Mouse (Mus musculus) lung, postnatal 10 days (tissue): Measurements from ENCODE around the gene Tab1.
A peak's percentile ranks its signal among the peaks of the same experiment; 100 is the strongest.

ENCODE experiments used
- DNase-seq: peaks from one replicate; pipeline ENCODE4 v3.0.0; 2021

The Tab1 gene

DNA sequence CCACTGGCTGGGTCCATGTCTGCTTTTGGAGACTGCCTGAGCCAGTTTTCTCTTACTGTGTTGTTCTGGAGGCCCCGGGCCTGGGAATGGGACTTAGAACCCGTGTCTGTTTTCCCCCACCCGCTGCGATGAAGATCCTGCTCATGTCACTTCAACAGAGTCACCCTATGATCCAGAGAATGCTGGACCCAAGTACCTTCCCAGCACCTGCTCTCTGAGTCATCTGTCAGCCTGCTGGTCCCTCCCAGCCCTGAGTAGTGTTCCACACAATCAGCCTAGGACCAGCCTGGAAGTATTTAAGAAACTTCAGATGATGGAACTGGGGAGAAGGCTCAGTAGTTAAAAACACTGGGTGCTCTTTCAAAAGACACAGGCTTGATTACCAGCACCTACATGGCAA is 30.8 kb downstream of the Tab1 start:
- DNase-seq: no peak

DNA sequence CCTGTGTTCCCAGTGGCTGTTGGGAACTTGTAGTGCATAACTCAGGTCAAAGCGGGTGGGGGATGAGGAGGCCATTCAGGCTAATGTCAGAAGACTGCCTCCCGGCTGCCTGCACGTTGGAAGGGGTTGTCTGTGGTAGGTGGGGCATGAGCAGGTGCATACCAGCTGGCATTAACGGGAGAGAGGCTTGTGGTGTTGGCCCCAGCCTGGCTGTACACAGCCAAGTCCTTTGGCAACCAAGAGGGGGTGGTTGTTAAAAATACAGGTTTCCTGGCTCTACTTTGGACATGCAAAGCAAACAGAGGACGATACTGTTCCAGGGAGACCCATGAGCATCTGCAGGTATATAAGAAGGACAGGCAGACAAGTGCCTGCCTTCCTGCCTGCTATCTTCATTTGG is 32.5 kb downstream of the Tab1 start:
- no peak for DNase-seq

DNA sequence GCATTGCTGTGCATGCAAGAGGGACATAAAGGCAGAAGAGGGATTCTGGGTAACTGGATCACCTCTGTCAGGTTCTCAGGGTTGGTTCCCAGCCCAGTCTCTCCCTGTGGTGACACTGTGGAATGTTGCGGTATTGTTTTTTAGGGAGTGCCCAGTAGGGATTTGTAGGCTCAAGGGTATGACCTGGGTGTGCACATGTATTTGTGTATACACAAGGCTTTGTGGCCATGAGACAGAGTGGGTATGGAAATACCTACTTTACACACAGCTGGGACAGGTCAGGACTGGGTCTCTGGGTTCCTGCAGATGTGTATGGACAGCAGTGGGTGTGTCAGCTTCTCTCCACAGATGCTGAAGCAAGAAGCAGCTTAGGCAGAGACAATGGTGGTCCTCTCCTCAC is 36.6 kb downstream of the Tab1 start:
- no peak for DNase-seq

DNA sequence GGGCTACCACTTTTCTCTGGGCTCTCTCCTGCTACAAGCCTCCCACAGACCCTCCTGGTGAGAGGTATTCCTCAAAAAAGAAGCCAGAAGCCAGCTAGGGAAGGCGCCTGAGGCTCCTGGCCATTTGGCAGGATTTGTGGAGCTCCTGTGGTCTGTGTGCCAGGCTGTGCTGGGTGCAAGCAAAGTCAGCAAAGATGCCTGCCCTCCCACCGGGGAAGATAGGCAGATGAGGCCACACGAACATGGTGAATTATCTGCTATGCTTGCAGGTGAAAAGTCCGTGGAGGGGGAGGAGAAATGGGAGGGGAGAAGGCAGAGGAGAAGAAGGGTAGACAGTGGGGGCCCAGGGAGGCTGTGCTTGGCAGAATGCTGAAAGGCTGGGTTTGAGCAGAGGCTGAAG is 37.4 kb downstream of the Tab1 start:
- DNase-seq: no peak

DNA sequence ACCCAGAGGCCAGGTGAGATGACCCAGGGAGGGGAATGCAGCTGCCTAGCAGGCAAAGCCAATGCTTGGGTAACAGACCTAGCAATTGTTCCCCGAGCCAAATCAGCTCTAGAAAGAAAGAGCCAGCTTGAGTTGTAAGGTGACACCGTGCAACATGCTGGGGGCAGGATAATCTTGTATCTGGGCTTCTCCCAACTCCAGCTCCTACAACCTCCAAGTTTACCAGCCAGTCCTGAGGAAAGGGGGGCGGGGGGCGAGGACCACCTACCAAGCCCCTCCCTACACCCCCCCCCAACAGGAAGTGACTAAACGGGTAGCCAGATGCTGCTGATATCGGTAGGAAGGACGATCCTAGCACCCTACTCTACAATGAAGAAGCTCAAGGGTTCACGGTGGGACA is 38.4 kb downstream of the Tab1 start:
- DNase-seq: no peak

DNA sequence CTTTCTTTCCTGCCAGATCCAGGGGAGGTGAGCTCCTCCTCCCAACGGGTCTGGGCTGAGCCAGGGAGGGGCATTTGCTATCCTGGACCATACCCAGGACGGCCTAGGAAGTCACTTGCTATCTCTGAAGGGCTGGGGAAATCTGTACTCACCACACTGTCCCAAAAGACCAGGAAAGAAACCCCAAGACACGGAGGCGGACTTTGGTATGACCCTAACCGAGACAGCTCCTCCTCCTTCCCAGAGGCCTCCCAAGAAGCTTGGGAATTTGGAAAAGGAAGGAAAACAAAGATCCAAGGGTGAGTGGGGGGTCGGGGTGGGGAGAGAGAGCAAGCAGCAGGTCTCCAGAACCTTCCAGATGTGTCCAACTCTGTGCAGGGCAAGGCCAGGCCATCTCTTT is 38.9 kb downstream of the Tab1 start:
- DNase-seq: no peak

DNA sequence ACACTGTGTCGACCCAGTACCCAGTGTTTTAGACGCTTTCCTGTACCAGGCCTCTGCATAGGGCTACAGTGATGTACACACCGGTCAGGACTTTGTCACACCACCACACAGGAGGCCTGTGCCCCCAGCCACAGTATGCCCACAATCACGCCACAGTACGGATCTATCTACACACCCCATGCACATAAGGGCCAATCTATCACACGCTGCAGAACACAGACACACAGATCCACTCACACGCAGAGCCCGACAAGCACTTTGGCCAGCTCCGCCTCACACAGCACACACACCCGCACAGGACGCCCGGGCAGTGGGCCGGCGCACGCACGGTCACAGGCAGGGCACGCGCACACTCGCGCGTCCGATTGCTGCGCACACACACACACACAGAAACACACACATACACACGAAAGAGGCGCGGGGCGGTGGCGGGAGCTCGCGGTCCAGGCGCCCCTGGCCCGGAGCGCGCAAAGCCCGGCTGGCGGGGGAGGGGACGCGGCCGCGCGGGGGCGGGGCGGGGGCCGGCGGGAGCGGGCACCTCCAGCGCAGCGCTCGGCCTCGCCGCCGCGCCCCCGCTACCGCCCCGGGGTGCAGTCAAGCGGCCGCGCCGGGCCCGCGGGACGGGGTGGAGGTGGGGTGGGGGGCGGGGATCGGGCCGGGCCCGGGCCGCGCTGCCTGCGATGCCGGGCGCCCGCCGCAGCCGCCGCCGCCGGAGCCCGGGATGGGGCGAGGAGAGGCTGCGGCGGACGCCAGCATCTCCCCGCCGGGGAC is 40.3 kb downstream of the Tab1 start, which contains the start of gene Mgat3:
TSS of gene Mgat3 (plus strand) at position 721 of the 771 bp plus-strand sequence.
- DNase-seq: peak; percentile 55

DNA sequence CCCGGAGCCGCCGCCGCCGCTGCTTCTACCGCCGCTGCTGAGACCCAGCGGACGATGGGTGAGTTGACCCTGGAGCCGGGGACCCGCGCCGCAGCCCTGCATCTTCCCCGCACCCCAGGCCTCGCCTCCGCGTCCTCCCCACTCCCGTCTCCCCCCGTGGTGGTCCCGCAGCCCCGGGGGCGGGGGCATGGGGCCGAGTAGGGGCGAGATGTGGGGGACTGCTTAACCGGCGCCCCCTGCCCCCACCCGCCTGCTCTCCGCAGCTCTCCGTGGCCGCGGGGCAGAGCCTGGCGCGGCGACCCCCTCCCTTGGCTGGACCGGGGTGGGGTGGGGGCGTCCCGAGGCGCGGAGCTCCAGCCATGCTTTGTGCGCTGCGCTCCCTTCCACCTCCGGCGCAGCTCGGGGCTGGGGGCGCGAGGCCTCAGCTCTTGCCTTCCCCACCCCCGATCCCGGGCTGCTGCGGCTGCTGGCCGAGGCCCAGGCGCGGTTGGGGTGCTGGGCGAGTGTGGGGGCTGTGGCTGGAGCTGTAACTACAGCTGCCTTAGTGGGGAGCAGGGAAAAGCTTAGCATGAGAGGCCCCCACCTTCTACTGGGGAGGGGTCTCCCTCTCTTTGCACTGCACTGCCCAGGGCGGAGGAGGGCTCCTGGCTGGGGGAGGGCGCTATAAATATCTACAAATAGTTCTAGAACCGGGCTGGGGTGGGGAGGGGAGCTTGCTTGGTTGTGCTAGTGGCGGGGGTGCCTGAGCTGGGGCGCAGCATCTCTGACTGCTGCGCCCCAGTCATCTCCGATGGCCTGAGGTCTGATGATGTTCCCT is 41.1 kb downstream of the Tab1 start:
- DNase-seq: no peak

DNA sequence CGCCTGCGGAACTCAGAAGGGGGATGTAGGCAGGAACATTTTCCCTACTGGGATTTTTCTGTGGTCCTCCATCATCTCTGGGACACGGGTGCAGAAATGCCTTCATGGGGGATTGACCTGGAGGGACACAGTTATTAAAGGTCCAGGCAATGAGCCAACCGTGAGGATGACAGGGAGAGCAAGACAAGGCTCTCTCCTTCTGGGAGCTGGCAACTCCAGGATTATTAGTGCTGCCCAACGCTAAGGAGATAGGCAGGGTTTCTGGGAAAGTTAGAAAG is 41.6 kb downstream of the Tab1 start:
- no peak for DNase-seq

DNA sequence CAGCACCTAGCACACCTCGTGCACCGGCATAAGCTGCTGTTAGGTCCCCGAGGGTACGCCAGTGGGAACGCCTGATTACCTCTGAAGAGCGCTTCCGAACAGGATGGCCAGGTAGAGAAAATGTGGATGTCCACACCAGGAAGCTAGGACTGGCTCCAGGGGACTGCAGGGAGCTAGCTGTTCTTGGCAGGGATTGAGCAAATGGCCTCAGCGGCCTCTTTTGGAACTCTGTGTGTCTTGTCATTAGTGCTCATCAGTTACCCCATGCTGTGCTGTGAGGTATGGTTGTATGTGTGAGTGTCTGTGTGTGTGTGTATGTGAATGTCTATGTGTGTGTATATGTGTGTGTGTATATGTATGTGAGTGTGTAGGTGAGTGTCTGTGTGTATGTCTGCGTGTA is 42.4 kb downstream of the Tab1 start:
- no peak for DNase-seq

DNA sequence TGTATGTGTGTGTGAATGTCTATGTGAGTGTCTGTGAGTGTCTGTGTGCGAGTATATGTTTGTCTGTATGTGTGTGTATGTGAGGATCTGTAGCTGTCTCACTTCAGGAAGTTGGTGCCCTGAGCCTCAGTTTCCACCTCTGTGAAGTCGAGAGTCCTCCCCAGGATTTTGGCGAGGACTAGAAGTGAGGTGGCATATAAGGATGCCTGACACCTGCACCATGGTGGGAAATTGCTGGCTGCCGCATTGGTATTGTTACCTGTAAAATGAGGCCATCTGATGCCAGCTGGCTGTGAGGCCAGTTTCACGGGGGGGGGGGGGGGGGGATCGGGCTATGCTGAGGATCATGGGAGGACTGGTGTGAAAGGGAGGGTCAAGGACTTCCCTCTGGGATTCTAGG is 42.8 kb downstream of the Tab1 start:
- DNase-seq: no peak

DNA sequence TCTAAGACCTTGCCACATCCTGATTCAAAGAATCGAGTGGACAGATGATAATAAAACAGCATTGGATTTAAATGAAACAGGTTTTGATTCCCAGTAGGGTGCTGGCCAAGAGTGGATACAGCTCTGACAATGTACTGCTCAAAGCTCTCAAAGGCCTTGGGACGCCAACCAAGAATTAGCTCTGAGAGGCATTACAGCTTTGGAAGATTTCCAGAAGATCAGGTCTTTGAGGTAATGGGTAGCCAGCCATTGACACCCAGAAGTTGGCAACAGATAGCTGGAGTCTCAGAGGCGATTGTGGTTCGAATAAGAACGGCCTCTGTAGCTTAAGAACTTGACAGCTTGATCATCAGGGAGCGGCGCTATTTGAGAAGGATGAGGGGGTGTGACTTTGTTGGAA is 48.6 kb downstream of the Tab1 start:
- DNase-seq: no peak

DNA sequence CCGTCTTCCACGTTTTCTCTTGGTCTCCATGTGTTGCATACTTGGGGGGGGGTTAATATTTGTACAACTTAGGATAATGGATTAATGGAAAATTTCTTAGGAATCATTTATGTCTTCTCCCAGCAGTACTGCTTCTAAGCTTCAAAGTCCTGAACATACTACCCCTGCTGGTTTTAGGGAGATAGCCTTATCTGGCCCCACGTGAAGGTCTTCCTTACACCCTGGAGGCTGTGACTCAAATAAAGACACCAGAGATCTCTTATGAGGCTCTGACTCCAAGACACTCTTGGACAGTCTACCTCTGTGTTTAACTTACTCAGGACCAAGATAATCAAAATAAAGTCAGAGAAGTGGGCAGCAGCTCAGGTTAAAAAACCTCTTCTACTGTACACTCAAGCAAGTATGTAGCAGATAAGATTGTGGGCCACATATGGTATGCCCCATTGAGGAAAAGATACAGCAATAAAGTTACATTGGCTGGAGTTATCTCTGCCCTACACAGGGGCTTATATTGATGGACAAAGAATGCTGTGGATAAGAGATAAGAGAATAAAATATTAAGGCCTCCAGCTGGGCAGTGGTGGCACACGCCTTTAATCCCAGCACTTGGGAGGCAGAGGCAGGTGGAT is 49.3 kb downstream of the Tab1 start:
- DNase-seq: no peak

DNA sequence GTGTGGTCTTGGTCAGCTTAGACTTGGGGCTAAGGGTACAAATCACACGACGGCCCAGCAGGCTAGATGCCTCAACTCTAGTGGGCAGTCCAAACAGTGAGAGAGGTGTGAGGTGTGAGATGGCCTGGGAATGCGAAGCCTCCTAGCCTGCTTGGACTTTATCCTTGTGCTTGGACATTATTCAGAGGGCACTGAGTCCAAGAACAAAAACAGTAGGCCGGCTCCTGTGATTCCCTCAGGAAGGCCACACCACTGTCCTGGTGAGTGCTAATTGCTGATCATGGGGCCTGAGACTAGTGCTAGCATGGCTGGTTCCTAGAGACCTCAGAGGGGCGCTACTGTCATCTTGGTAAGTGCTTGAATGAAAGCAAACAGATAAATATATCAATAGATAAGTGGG is 56.0 kb downstream of the Tab1 start:
- DNase-seq: no peak

DNA sequence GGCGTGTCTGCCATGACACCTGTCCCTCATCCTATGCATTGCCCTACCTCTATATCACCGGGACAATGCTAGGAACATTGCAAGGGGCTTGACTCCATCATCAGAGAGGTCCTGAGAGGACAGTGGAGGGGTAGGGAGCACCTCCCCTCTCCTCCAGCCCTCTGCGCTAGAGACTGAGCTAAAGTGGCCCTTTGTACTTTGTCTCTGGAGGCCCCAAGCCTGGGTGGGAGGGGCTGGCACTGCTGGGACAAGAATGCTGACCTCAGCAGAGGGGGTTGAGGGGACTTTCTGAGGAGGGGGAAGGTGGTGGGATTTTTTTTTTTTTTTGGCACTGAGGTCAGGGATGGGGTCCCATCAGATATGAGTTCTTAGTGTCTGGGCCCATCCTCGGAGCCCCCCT is 57.1 kb downstream of the Tab1 start:
- DNase-seq: no peak

DNA sequence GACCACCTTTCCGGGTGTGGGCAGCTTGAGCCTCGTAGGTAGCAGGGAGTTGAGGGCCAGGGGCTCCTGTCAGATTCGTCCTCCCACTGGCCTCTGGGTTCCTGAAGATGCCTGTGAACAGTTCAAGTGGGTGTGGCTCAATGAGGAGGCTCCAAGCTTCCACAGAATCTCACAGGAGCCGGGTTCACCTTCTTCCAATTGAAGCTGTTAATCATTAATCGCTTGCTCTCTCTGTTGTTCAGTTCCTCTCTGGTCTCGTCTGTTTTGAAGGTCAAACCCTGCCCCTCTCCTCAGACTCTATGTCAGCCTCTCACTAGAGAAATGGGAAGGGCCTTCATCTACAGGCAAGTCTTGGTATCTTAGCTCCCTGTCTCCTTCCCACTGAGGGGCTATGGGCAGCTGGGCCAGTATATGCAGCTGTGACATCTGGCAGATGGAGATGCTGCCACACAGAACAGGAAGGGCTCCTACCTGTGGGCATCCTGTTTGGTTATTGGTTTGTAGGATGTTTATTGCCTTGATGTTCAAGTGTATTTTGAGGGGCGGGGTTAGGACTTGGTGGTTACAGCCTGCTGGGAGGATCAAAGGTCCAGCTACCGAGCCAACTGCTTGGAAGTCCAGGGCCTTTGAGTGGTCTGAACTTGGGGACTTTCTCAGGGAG is 58.8 kb downstream of the Tab1 start:
- DNase-seq: no peak

DNA sequence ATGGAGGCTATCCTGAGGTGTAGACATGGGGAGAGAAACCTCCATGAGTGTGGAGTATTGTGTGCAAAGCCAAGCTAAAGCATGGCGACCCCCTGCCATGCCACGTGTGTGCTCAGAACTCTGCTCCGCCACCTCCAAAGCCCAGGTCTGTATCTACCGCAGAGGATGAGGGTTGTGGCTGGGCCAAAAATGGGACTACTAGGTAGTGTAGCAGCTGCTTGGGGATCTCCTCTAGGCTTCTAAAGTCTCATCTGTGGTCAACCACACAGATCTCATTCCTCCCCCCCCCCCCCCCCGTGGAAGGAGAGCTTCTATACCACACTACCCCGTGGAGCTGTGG is 59.3 kb downstream of the Tab1 start:
- DNase-seq: no peak

DNA sequence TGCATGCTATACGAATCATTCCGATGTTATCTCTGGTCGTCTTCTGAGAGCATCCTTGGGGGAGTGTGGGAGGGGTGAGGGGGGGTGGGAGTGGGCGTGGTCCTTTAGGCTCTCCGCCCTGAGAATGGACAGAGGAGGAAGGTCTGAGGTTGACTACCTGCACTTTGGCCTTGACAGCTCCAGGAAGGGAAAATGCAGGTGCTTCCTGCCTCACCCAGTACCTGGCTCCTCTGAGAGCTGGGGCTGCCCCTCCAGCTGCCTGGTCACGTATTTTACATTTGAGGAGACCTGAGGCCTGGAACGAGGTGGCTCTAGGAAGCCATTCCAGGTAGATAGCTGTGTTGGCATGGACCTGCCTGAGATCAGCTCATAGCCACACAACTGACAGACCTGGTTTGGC is 59.9 kb downstream of the Tab1 start:
- DNase-seq: no peak

DNA sequence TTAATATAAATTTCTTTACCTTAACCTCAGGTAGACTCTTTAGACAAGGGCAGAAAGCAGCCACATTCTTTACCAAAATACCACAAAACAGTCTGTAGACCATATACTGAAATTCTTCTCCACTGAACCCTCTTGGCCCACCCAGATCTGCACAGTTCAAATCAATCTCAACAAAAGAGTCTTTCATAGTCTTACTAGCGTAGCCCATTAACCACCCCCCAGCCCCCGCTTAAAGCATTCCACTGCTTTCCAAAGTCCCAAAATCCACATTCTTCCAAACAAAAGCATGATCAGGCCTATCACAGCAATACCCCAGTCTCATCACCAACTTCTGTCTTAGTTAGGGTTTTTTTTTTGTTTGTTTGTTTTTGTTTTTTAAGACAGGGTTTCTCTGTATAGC is 66.6 kb downstream of the Tab1 start:
- DNase-seq: no peak

DNA sequence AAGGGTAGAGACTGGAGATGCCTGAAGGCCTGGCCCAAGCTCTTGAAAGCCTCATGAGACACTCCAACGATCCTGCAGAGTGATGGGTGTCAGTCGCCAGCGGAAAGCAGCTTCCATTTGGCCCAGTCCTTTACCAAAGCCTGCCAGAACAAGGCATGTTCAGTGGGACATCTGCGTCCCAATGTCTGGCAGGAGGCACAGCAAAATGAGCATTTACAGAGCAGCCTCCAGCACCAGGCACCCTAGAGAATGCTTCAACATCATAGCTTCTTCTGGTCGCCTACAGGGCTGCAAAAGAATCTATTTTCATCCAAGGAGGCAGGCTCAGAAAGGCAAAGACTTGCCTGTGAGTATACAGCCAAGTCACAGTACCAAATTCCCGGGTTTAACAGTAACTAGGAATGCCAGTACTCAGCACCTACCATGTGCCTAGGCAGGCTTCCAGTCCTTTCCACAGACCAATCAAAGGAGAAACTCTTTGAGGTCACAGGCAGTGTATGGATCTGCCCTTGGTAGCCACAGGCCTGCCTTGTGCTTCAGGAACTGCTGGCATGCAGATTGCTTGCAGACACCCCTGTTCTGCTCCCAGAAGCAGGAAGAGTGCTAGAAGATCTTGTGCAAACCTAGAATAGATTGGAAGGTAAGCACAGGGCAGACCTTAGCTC is 69.3 kb downstream of the Tab1 start:
- DNase-seq: no peak

DNA sequence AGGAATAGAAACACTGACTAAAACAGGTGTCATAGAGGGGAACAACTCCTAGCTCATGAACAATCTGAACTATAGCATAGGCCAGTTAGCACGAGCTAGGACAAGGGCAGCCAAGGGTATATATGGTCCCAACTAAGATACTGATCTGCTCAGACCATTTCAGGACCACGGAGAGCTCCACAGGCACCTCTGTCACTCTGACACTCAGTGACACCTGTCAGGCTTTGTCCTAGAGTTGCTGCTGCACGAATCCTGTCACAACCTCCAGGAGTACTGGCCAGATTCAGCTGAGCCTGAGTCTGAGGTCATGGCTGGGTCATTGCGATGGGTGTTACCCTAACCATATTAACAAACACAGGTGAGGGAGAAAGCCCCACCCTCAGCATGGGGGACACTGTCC is 70.5 kb downstream of the Tab1 start:
- peak; percentile 20 for DNase-seq

DNA sequence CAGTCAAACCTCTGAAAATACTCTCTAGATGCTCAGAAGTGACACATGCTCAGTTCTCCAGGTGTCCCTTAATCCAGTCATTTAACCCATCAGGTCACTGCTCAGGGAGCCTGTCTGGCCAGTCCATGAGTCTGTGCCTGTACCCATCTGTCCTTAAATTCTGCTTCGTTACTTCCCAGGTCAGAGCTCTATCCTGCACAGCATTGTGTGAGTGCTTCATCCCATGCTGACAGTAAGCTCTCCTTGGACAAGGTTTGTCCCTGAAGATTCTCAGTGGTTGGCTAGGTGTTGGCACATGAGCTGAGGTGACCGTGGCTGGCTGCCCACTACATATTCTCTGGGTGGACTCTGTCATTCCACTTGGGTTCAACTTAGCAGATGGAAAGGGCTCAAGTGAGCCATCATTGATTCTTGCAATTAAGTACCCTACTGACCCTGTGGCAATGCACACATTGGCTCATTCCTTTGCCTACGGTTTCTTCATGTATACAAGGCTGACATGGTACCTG is 73.2 kb downstream of the Tab1 start:
- DNase-seq: no peak

DNA sequence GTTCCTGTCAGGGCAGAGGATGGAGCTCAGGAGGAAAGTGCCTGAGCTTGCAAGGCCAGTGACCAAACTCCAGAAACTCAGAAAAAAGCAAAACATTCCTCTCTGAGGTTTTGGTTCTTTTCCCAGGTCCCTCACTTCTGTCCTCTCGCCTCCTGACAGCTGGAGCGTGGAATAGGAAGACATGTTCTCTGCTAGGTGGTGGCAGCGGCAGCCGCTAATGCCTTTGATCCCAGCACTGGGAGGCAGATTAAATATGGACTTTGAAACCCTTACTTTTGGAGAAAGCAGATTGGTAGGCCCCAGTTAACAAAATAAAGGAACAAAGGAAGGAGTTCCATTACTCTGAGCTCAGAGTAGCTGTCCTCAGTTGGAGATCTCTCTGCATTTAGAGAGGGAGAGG is 75.5 kb downstream of the Tab1 start:
- no peak for DNase-seq
